10 mouse cellular contexts compared by ENCODE assay signal in the genomic region with DNA sequence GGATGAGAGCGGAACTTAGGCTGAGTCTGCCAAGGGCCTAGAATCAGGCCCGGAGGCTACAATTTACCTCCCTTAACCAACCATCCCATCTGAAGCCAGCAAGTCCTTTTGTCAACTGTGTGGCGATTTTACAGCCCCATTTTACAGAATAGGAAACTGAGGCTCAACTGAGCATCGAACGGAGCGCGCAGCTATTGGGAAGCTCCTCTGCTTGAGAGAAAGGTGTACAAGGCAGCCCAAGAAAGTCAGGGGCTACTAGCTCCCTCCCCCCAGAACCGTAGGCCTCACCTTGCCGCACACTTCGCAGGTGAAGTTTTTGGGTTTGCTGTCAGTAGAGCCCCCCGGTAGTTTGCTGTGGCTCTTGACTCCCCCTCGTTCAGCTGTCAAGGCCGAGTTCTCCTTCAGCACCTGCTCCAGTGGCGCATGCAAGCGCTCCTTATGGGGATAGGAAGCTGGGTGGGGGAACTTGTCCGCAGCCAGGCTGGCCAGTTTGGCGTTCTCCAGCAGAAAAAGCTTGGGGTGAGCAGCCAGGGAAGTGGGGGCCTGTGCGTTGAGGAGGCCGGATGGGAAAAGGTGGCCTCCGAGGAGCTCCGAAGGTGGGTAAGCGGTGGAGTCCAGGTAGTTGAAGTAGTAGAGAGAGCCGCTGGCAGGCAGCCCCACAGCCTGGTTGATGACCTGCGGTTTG. TPM values are rescaled to one million over a fixed set of nuclear protein-coding genes. Genes with fewer than 3 reads are reported as not detected.
DNase-seq lines count a peak whose midpoint lies in the region; ATAC-seq and TF ChIP-seq lines count a peak whose summit lies in the region.
"Had no signal": no experiment of that assay in that cellular context is flagged by ENCODE, and none has a peak within 500 bp of the region (broad histone marks: within the 10 kb centered on the region; RNA-seq: fewer than 3 reads in every experiment).

No protein-coding gene starts in this region.

- peaks cover 100% of the 10 kb centered on the region for H3K27me3 ChIP-seq in hindbrain, embryonic 10.5 days (ENCODE audit: insufficient read depth, poor library complexity, severe bottlenecking)
- H3K27me3 ChIP-seq in hindbrain, embryonic 14.5 days (ENCODE audit: control insufficient read depth, insufficient read depth, low read length) = peaks cover 97% of the 10 kb centered on the region
- H3K27me3 ChIP-seq in forebrain, embryonic 10.5 days (ENCODE audit: poor library complexity, severe bottlenecking) = peaks cover 100% of the 10 kb centered on the region
- H3K27me3 ChIP-seq in midbrain, embryonic 10.5 days (ENCODE audit: low read depth, poor library complexity, severe bottlenecking) = peaks cover 100% of the 10 kb centered on the region

- no peak for ATAC-seq in hindbrain, embryonic 14.5 days (ENCODE audit: low FRiP score)
- no peak for ATAC-seq in activated CD4-positive, CD25-positive, alpha-beta regulatory T cell, adult 4 months

- no peak overlapping the region for H3K9ac ChIP-seq in hindbrain, embryonic 14.5 days
- H3K9ac ChIP-seq in ES-E14 (ENCODE audit: insufficient read depth, low read depth, low read length, poor library complexity, severe bottlenecking) = no peak overlapping the region

- H3K36me3 ChIP-seq in hindbrain, embryonic 10.5 days = no peaks in the 10 kb centered on the region
- no peaks in the 10 kb centered on the region for H3K36me3 ChIP-seq in hindbrain, embryonic 14.5 days (replicated peaks; ENCODE audit: control insufficient read depth, insufficient read depth)
- H3K36me3 ChIP-seq in ES-E14 (ENCODE audit: control insufficient read depth, insufficient read depth, low read length, poor library complexity, severe bottlenecking) = no peaks in the 10 kb centered on the region
- peaks cover 22% of the 10 kb centered on the region for H3K36me3 ChIP-seq in forebrain, embryonic 10.5 days (replicated peaks)
- H3K36me3 ChIP-seq in midbrain, embryonic 10.5 days = no peaks in the 10 kb centered on the region
- H3K36me3 ChIP-seq: G1E had no signal

- H3K4me1 ChIP-seq in hindbrain, embryonic 10.5 days (replicated peaks) = peaks cover 28% of the 10 kb centered on the region
- no peaks in the 10 kb centered on the region for H3K4me1 ChIP-seq in hindbrain, embryonic 14.5 days (replicated peaks; ENCODE audit: control insufficient read depth, insufficient read depth, low read length)
- H3K4me1 ChIP-seq in ES-E14 (ENCODE audit: control insufficient read depth in 2 of 2, insufficient read depth in 2 of 2, low read length in 2 of 2, poor library complexity in 1 of 2) = peaks cover 0 to 5% of the 10 kb centered on the region in 2 experiments; a peak in 1 of 4 replicates
- H3K4me1 ChIP-seq in forebrain, embryonic 10.5 days = peaks cover 97% of the 10 kb centered on the region
- peaks cover 57% of the 10 kb centered on the region for H3K4me1 ChIP-seq in midbrain, embryonic 10.5 days

- 2% methylated on average over 24 of the region's 24 CpGs for WGBS in hindbrain, embryonic 10.5 days
- WGBS in hindbrain, embryonic 14.5 days = 2% methylated on average over 24 of the region's 24 CpGs
- WGBS in forebrain, embryonic 10.5 days = 2% methylated on average over 24 of the region's 24 CpGs
- 2% methylated on average over 24 of the region's 24 CpGs for WGBS in midbrain, embryonic 10.5 days

- in situ Hi-C loops in ES-E14 (cut with MboI; ENCODE audit: low sequenced_read_pairs in 2 of 2, unreplicated experiment in 2 of 2) = no loop called here

- no peaks in the 10 kb centered on the region for H3K9me3 ChIP-seq in hindbrain, embryonic 10.5 days
- no peaks in the 10 kb centered on the region for H3K9me3 ChIP-seq in hindbrain, embryonic 14.5 days (ENCODE audit: control insufficient read depth, low read length)
- no peaks in the 10 kb centered on the region for H3K9me3 ChIP-seq in ES-E14 (ENCODE audit: control insufficient read depth, insufficient read depth, low read depth, low read length)
- H3K9me3 ChIP-seq in forebrain, embryonic 10.5 days = no peaks in the 10 kb centered on the region
- H3K9me3 ChIP-seq in midbrain, embryonic 10.5 days (replicated peaks) = no peaks in the 10 kb centered on the region

- H3K27ac ChIP-seq in hindbrain, embryonic 10.5 days = no peak overlapping the region
- no peak overlapping the region for H3K27ac ChIP-seq in hindbrain, embryonic 14.5 days
- H3K27ac ChIP-seq in ES-E14 (ENCODE audit: insufficient read depth, low read depth, low read length, poor library complexity, severe bottlenecking) = no peak overlapping the region
- H3K27ac ChIP-seq in forebrain, embryonic 10.5 days = peak overlapping the region; percentile 96
- H3K27ac ChIP-seq in midbrain, embryonic 10.5 days (replicated peaks) = peak overlapping the region; percentile 72

- peak overlapping the region; percentile 36 for H3K4me3 ChIP-seq in hindbrain, embryonic 10.5 days
- no peak overlapping the region for H3K4me3 ChIP-seq in hindbrain, embryonic 14.5 days (replicated peaks; ENCODE audit: low read length)
- peak overlapping the region; percentile 13 to 25; a peak in 2 of 4 replicates for H3K4me3 ChIP-seq in ES-E14 (ENCODE audit: insufficient read depth in 1 of 2, low read depth in 1 of 2, low read length in 2 of 2, poor library complexity in 1 of 2, severe bottlenecking in 1 of 2)
- peak overlapping the region; percentile 71 for H3K4me3 ChIP-seq in forebrain, embryonic 10.5 days
- H3K4me3 ChIP-seq in midbrain, embryonic 10.5 days = peak overlapping the region; percentile 46

- peak; percentile 11 for DNase-seq in hindbrain, embryonic 10.5 days (ENCODE audit: low spot score)
- DNase-seq in hindbrain, embryonic 14.5 days (ENCODE audit: low spot score) = no peak
- DNase-seq in ES-E14 (ENCODE audit: low read depth, low spot score) = no peak
- peak; percentile 50 for DNase-seq in forebrain, embryonic 10.5 days (ENCODE audit: extremely low spot score, low spot score)
- peak; percentile 52 for DNase-seq in midbrain, embryonic 10.5 days (ENCODE audit: low spot score)
- DNase-seq in lung, adult 18-20 months = no peak
- no peak for DNase-seq in cerebellum, postnatal 36 days

- no peak overlapping the region for H3K4me2 ChIP-seq in hindbrain, embryonic 14.5 days (replicated peaks)

TF ChIP-seq in ES-E14, 5 proteins besides CTCF, POLR2A, EP300 and RAD21:
- TF ChIP-seq HCFC1 (IDR thresholded peaks at IDR 0.05; ENCODE audit: borderline replicate concordance, insufficient read depth, low read length) (no peak), MAFK (IDR thresholded peaks at IDR 0.05; ENCODE audit: insufficient read depth, low read depth, low read length) (no peak), ZNF384 (IDR thresholded peaks at IDR 0.05; ENCODE audit: low read depth, low read length) (no peak)

RNA-seq across cellular contexts. Expression of gene Fezf2, which starts 3.8 kb away (rescaled TPM):
- polyA plus RNA-seq in hindbrain, embryonic 10.5 days (2016; fragmentation: Nextera tagmentation; extraction: Ambion mirVana) = 0.24 and 1.7 TPM in 2 replicates
- polyA plus RNA-seq in hindbrain, embryonic 14.5 days (2014; fragmentation: Nextera tagmentation; extraction: Ambion mirVana) = not detected in 2 replicates
- total RNA-seq in ES-E14 (2012; rRNA removed) = not detected in 2 replicates
- polyA plus RNA-seq in forebrain, embryonic 10.5 days (2016; fragmentation: Nextera tagmentation; extraction: Ambion mirVana) = 31.3 and 35.2 TPM in 2 replicates
- 5.0 and 9.8 TPM in 2 replicates for polyA plus RNA-seq in midbrain, embryonic 10.5 days (2016; fragmentation: Nextera tagmentation; extraction: Ambion mirVana)
- under 1 TPM in 1 of 2 experiments, not detected in 1; 0.15 TPM for polyA plus RNA-seq in activated CD4-positive, CD25-positive, alpha-beta regulatory T cell, adult 4 months (2017; shearing (Covaris generic))
- total RNA-seq: megakaryocyte progenitor cell, adult 5-6 weeks had no signal
- polyA plus RNA-seq: G1E had no signal

Comparison
In these comparisons a context has a peak if more than half of its experiments do, and no peak if none do; other contexts are left out.
1. DNase-seq: peak in hindbrain, embryonic 10.5 days (single experiment), forebrain, embryonic 10.5 days (single experiment) and midbrain, embryonic 10.5 days (single experiment); none in hindbrain, embryonic 14.5 days (single experiment), ES-E14 (single experiment), lung, adult 18-20 months (0 of 2) and cerebellum, postnatal 36 days (0 of 2).
2. H3K27ac ChIP-seq: peak in forebrain, embryonic 10.5 days (single experiment) and midbrain, embryonic 10.5 days (single experiment); none in hindbrain, embryonic 10.5 days (single experiment), hindbrain, embryonic 14.5 days (single experiment) and ES-E14 (single experiment).